In genomic region chr3:127837972-127838644, GRCm38 (mm10) we compare ENCODE assay signal across 8 mouse cellular contexts. TPM values are rescaled to one million over a fixed set of nuclear protein-coding genes. Genes with fewer than 3 reads are reported as not detected.
DNase-seq lines count a peak whose midpoint lies in the region; ATAC-seq and TF ChIP-seq lines count a peak whose summit lies in the region.

No protein-coding gene starts in this region.

- 30% methylated on average over 8 of the region's 8 CpGs for WGBS in lung, postnatal 0 days
- WGBS in limb, embryonic 12.5 days, result 32% methylated on average over 8 of the region's 8 CpGs
- 32% methylated on average over 8 of the region's 8 CpGs for WGBS in stomach, embryonic 14.5 days

- no peak for ATAC-seq in lung, postnatal 0 days
- peak; percentile 14 for ATAC-seq in erythroblast, adult 5-6 weeks (replicated peaks; ENCODE audit: low FRiP score, poor library complexity, severe bottlenecking)
- peak; percentile 5; the same call in 1 of the 2 replicates for ATAC-seq in limb, embryonic 12.5 days (ENCODE audit: insufficient number of reproducible peaks, insufficient read depth, low FRiP score, low TSS enrichment, low read depth)
- peak; percentile 11; the same call in 1 of the 2 replicates for ATAC-seq in stomach, embryonic 14.5 days (ENCODE audit: insufficient number of reproducible peaks, insufficient read depth, low FRiP score, low read depth)

- peak overlapping the region; percentile 74 for H3K4me2 ChIP-seq in lung, postnatal 0 days (replicated peaks; ENCODE audit: low read depth, low read length)
- peak overlapping the region; percentile 80 for H3K4me2 ChIP-seq in limb, embryonic 12.5 days
- peak overlapping the region; percentile 54 for H3K4me2 ChIP-seq in stomach, embryonic 14.5 days (replicated peaks; ENCODE audit: low read depth, low read length)

- DNase-seq in lung, postnatal 0 days (ENCODE audit: low spot score), result no peak
- DNase-seq in lung, postnatal 14 days, result no peak
- DNase-seq in layer of hippocampus, adult 9-10 months (ENCODE audit: low spot score), result no peak
- DNase-seq in gastrocnemius, postnatal 4 days (ENCODE audit: low spot score in 2 of 2), result no peak
- DNase-seq in embryo, embryonic 10 days (ENCODE audit: low spot score), result no peak

- H3K4me1 ChIP-seq in lung, postnatal 0 days (ENCODE audit: insufficient read depth, low read depth, low read length), result peaks cover 6% of the 10 kb centered on the region; the same call in 1 of the 2 replicates
- H3K4me1 ChIP-seq in limb, embryonic 12.5 days (replicated peaks), result peaks cover 12% of the 10 kb centered on the region
- peaks cover 14% of the 10 kb centered on the region; the same call in 1 of the 2 replicates for H3K4me1 ChIP-seq in stomach, embryonic 14.5 days (ENCODE audit: control insufficient read depth, insufficient read depth, low read length)

- peak overlapping the region; percentile 91 for H3K27ac ChIP-seq in lung, postnatal 0 days (ENCODE audit: low read length)
- peak overlapping the region; percentile 90 for H3K27ac ChIP-seq in limb, embryonic 12.5 days
- H3K27ac ChIP-seq in stomach, embryonic 14.5 days (ENCODE audit: low read length), result peak overlapping the region; percentile 92

- H3K36me3 ChIP-seq in lung, postnatal 0 days (ENCODE audit: insufficient read depth, low read length), result no peaks in the 10 kb centered on the region
- H3K36me3 ChIP-seq in limb, embryonic 12.5 days, result no peaks in the 10 kb centered on the region
- no peaks in the 10 kb centered on the region for H3K36me3 ChIP-seq in stomach, embryonic 14.5 days (ENCODE audit: control insufficient read depth, insufficient read depth, low read length)

- no peaks in the 10 kb centered on the region for H3K27me3 ChIP-seq in lung, postnatal 0 days (replicated peaks; ENCODE audit: insufficient read depth, low read length)
- no peaks in the 10 kb centered on the region for H3K27me3 ChIP-seq in limb, embryonic 12.5 days
- H3K27me3 ChIP-seq in stomach, embryonic 14.5 days (ENCODE audit: control insufficient read depth, insufficient read depth, low read length), result no peaks in the 10 kb centered on the region

- peak overlapping the region; percentile 41 for H3K9ac ChIP-seq in lung, postnatal 0 days (replicated peaks; ENCODE audit: low read depth)
- H3K9ac ChIP-seq in limb, embryonic 12.5 days (replicated peaks), result peak overlapping the region; percentile 67
- peak overlapping the region; percentile 87 for H3K9ac ChIP-seq in stomach, embryonic 14.5 days (replicated peaks; ENCODE audit: low read depth, low read length)

- TF ChIP-seq CTCF in lung, postnatal 0 days (IDR thresholded peaks at IDR 0.05), result no peak

- peak overlapping the region; percentile 82 for H3K4me3 ChIP-seq in lung, postnatal 0 days (ENCODE audit: low read depth, low read length)
- peak overlapping the region; percentile 94 for H3K4me3 ChIP-seq in limb, embryonic 12.5 days (replicated peaks)
- H3K4me3 ChIP-seq in stomach, embryonic 14.5 days (ENCODE audit: low read depth, low read length), result peak overlapping the region; percentile 84

- H3K9me3 ChIP-seq in lung, postnatal 0 days (ENCODE audit: low read length), result no peaks in the 10 kb centered on the region
- no peaks in the 10 kb centered on the region for H3K9me3 ChIP-seq in limb, embryonic 12.5 days
- no peaks in the 10 kb centered on the region for H3K9me3 ChIP-seq in stomach, embryonic 14.5 days (ENCODE audit: control insufficient read depth, low read depth, low read length)

- no peak for TF ChIP-seq EP300 in lung, postnatal 0 days (IDR thresholded peaks at IDR 0.05)

RNA-seq across cellular contexts. Expression of gene Ap1ar, which starts 0.8 kb away (rescaled TPM):
- 24.7 and 25.7 TPM in 2 replicates for polyA plus RNA-seq in lung, postnatal 0 days (2015; fragmentation: Nextera tagmentation; extraction: Ambion mirVana)
- total RNA-seq in erythroblast, adult 5-6 weeks (2015; ENCODE audit: low replicate concordance), result 11.9 and 22.4 TPM in 2 replicates
- total RNA-seq in erythroblast, adult 5-6 weeks (2017; ENCODE audit: low replicate concordance), result 31.9 and 51.7 TPM in 2 replicates
- 64.8 and 69.4 TPM in 2 replicates for polyA plus RNA-seq in limb, embryonic 12.5 days (2016; fragmentation: Nextera tagmentation; extraction: Ambion mirVana)
- 56.8 and 62.3 TPM in 2 replicates for polyA plus RNA-seq in stomach, embryonic 14.5 days (2014; fragmentation: Nextera tagmentation; extraction: Ambion mirVana)
- 10 to 100 TPM; 19.8 to 20.8 TPM for total RNA-seq in gastrocnemius, postnatal 4 days (2021)

RNA-seq across cellular contexts. Expression of gene Tifa, which starts 48.5 kb away (rescaled TPM):
- polyA plus RNA-seq in lung, postnatal 0 days (2015; fragmentation: Nextera tagmentation; extraction: Ambion mirVana), result 6.3 and 7.1 TPM in 2 replicates
- 80.5 and 102 TPM in 2 replicates for total RNA-seq in erythroblast, adult 5-6 weeks (2015; ENCODE audit: low replicate concordance)
- total RNA-seq in erythroblast, adult 5-6 weeks (2017; ENCODE audit: low replicate concordance), result 77.4 and 87.0 TPM in 2 replicates
- polyA plus RNA-seq in limb, embryonic 12.5 days (2016; fragmentation: Nextera tagmentation; extraction: Ambion mirVana), result 1.6 and 2.1 TPM in 2 replicates
- 4.5 and 6.1 TPM in 2 replicates for polyA plus RNA-seq in stomach, embryonic 14.5 days (2014; fragmentation: Nextera tagmentation; extraction: Ambion mirVana)
- total RNA-seq in gastrocnemius, postnatal 4 days (2021), result 1 to 10 TPM; 1.6 to 2.0 TPM

RNA-seq across cellular contexts. Expression of gene Alpk1, which starts 57.8 kb away (rescaled TPM):
- polyA plus RNA-seq in lung, postnatal 0 days (2015; fragmentation: Nextera tagmentation; extraction: Ambion mirVana), result 0.76 and 0.82 TPM in 2 replicates
- 1.5 and 2.9 TPM in 2 replicates for total RNA-seq in erythroblast, adult 5-6 weeks (2015; ENCODE audit: low replicate concordance)
- total RNA-seq in erythroblast, adult 5-6 weeks (2017; ENCODE audit: low replicate concordance), result 2.9 and 3.0 TPM in 2 replicates
- polyA plus RNA-seq in limb, embryonic 12.5 days (2016; fragmentation: Nextera tagmentation; extraction: Ambion mirVana), result 0.46 and 0.74 TPM in 2 replicates
- polyA plus RNA-seq in stomach, embryonic 14.5 days (2014; fragmentation: Nextera tagmentation; extraction: Ambion mirVana), result 2.9 and 3.5 TPM in 2 replicates
- 1 to 10 TPM; 2.4 to 2.7 TPM for total RNA-seq in gastrocnemius, postnatal 4 days (2021)

RNA-seq across cellular contexts. Expression of gene Fam241a, which starts 58.0 kb away (rescaled TPM):
- 22.5 and 23.1 TPM in 2 replicates for polyA plus RNA-seq in lung, postnatal 0 days (2015; fragmentation: Nextera tagmentation; extraction: Ambion mirVana)
- 48.1 and 68.0 TPM in 2 replicates for total RNA-seq in erythroblast, adult 5-6 weeks (2015; ENCODE audit: low replicate concordance)
- total RNA-seq in erythroblast, adult 5-6 weeks (2017; ENCODE audit: low replicate concordance), result 59.3 and 69.0 TPM in 2 replicates
- 3.6 and 4.5 TPM in 2 replicates for polyA plus RNA-seq in limb, embryonic 12.5 days (2016; fragmentation: Nextera tagmentation; extraction: Ambion mirVana)
- polyA plus RNA-seq in stomach, embryonic 14.5 days (2014; fragmentation: Nextera tagmentation; extraction: Ambion mirVana), result 17.0 and 24.4 TPM in 2 replicates
- total RNA-seq in gastrocnemius, postnatal 4 days (2021), result 1 to 10 TPM; 8.9 to 10.0 TPM
